17 mouse cellular contexts compared by ENCODE assay signal in genomic region chr4:129511413-129512096, GRCm38 (mm10). TPM values are rescaled to one million over a fixed set of nuclear protein-coding genes. Genes with fewer than 3 reads are reported as not detected.
DNase-seq lines count a peak whose midpoint lies in the region; ATAC-seq and TF ChIP-seq lines count a peak whose summit lies in the region.
"Had no signal": no experiment of that assay in that cellular context is flagged by ENCODE, and none has a peak within 500 bp of the region (broad histone marks: within the 10 kb centered on the region; RNA-seq: fewer than 3 reads in every experiment).

No protein-coding gene starts in this region.

- WGBS in hindbrain, embryonic 10.5 days, result 9% methylated on average over 6 of the region's 6 CpGs
- WGBS in midbrain, embryonic 14.5 days, result 9% methylated on average over 6 of the region's 6 CpGs

- no peak for TF ChIP-seq CTCF in gastrocnemius, adult 2 months (IDR thresholded peaks at IDR 0.05)

- no peak for DNase-seq in gastrocnemius, adult 2 months
- DNase-seq in gastrocnemius, adult 18-20 months (ENCODE audit: low spot score), result no peak
- DNase-seq in brain, adult 2 months (ENCODE audit: low read depth, low spot score), result peak; percentile 68
- DNase-seq in hindbrain, embryonic 10.5 days (ENCODE audit: low spot score), result peak; percentile 54
- peak; percentile 44 for DNase-seq in midbrain, embryonic 14.5 days
- no peak for DNase-seq in urinary bladder, postnatal 14 days (ENCODE audit: low spot score)
- no peak for DNase-seq in adrenal gland, adult (ENCODE audit: inconsistent age in 2 of 2, low spot score in 1 of 2)
- DNase-seq in layer of hippocampus, adult 8-10 months (ENCODE audit: low spot score in 2 of 2), result no peak
- DNase-seq: cerebellum, postnatal 36 days; gastrocnemius, postnatal 10 days; lung, adult 18-20 months had no signal

- peaks cover 22% of the 10 kb centered on the region for H3K36me3 ChIP-seq in hindbrain, embryonic 10.5 days
- peaks cover 16% of the 10 kb centered on the region for H3K36me3 ChIP-seq in midbrain, embryonic 14.5 days (ENCODE audit: control insufficient read depth, insufficient read depth, low read length)

- H3K27ac ChIP-seq in gastrocnemius, adult 2 months, result 0 out of 2 replicates have a peak overlapping the region, but pooled peaks have one; percentile 16
- peak overlapping the region; percentile 100 for H3K27ac ChIP-seq in hindbrain, embryonic 10.5 days
- peak overlapping the region; percentile 57 for H3K27ac ChIP-seq in midbrain, embryonic 14.5 days (replicated peaks; ENCODE audit: low read depth, low read length)

- no peak overlapping the region for H3K9ac ChIP-seq in midbrain, embryonic 14.5 days (replicated peaks; ENCODE audit: low read length)

- H3K9me3 ChIP-seq in hindbrain, embryonic 10.5 days, result no peaks in the 10 kb centered on the region
- no peaks in the 10 kb centered on the region for H3K9me3 ChIP-seq in midbrain, embryonic 14.5 days (ENCODE audit: control insufficient read depth, low read length)

- no peak overlapping the region for H3K4me2 ChIP-seq in midbrain, embryonic 14.5 days (ENCODE audit: low read length)

- peaks cover 73% of the 10 kb centered on the region for H3K4me1 ChIP-seq in hindbrain, embryonic 10.5 days (replicated peaks)
- H3K4me1 ChIP-seq in midbrain, embryonic 14.5 days (ENCODE audit: control insufficient read depth, insufficient read depth, low read length), result peaks cover 26% of the 10 kb centered on the region

- no peak overlapping the region for H3K4me3 ChIP-seq in gastrocnemius, adult 2 months
- H3K4me3 ChIP-seq in hindbrain, embryonic 10.5 days, result peak overlapping the region; percentile 26
- no peak overlapping the region for H3K4me3 ChIP-seq in midbrain, embryonic 14.5 days (replicated peaks; ENCODE audit: low read depth, low read length)

- intact Hi-C loops in gastrocnemius, adult 2 months (cut with DNase I), result no loop called here

- ATAC-seq in midbrain, embryonic 14.5 days (ENCODE audit: low FRiP score, low TSS enrichment), result no peak
- ATAC-seq: Patski had no signal

- H3K27me3 ChIP-seq in hindbrain, embryonic 10.5 days (ENCODE audit: insufficient read depth, poor library complexity, severe bottlenecking), result no peaks in the 10 kb centered on the region
- no peaks in the 10 kb centered on the region for H3K27me3 ChIP-seq in midbrain, embryonic 14.5 days (ENCODE audit: control insufficient read depth, insufficient read depth, low read length)
- H3K27me3 ChIP-seq: Patski had no signal

RNA-seq across cellular contexts. Expression of gene Marcksl1, which starts 1.8 kb away (rescaled TPM):
- total RNA-seq in gastrocnemius, adult 2 months (2021), result 1 to 10 TPM in 1 of 2 experiments, under 1 TPM in 1; 0.69 to 1.1 TPM
- 1 to 10 TPM in 1 of 2 experiments, under 1 TPM in 1; 0.64 to 1.1 TPM for total RNA-seq in gastrocnemius, adult 18-20 months (2021)
- polyA plus RNA-seq in hindbrain, embryonic 10.5 days (2016; fragmentation: Nextera tagmentation; extraction: Ambion mirVana), result 1,645 and 2,027 TPM in 2 replicates
- polyA plus RNA-seq in midbrain, embryonic 14.5 days (2014; fragmentation: Nextera tagmentation; extraction: Ambion mirVana), result 1,591 and 1,713 TPM in 2 replicates
- 10 to 100 TPM; 55.9 to 79.7 (median 68.7) TPM for total RNA-seq in layer of hippocampus, adult 8-10 months (2022)

RNA-seq across cellular contexts. Expression of gene Fam229a, which starts 20.6 kb away (rescaled TPM):
- total RNA-seq in gastrocnemius, adult 2 months (2021), result not detected
- not detected for total RNA-seq in gastrocnemius, adult 18-20 months (2021)
- polyA plus RNA-seq in hindbrain, embryonic 10.5 days (2016; fragmentation: Nextera tagmentation; extraction: Ambion mirVana), result 0.41 TPM in 1 of 2 replicates, not detected in the other
- 0.69 TPM in 1 of 2 replicates, not detected in the other for polyA plus RNA-seq in midbrain, embryonic 14.5 days (2014; fragmentation: Nextera tagmentation; extraction: Ambion mirVana)
- total RNA-seq in layer of hippocampus, adult 8-10 months (2022), result not detected
- total RNA-seq: adrenal gland, postnatal 4 days; gastrocnemius, postnatal 10 days; layer of hippocampus, postnatal 25 days; monocyte, adult 5-6 weeks had no signal
- polyA plus RNA-seq: C2C12; Patski; stomach, embryonic 16.5 days had no signal

RNA-seq across cellular contexts. Expression of gene Tssk3, which starts 20.7 kb away (rescaled TPM):
- not detected for total RNA-seq in gastrocnemius, adult 2 months (2021)
- total RNA-seq in gastrocnemius, adult 18-20 months (2021), result not detected
- not detected in 2 replicates for polyA plus RNA-seq in hindbrain, embryonic 10.5 days (2016; fragmentation: Nextera tagmentation; extraction: Ambion mirVana)
- polyA plus RNA-seq in midbrain, embryonic 14.5 days (2014; fragmentation: Nextera tagmentation; extraction: Ambion mirVana), result 0.38 and 0.74 TPM in 2 replicates
- under 1 TPM in 3 of 4 experiments, not detected in 1; 0.25 to 0.29 (median 0.25) TPM for total RNA-seq in layer of hippocampus, adult 8-10 months (2022)
- total RNA-seq: adrenal gland, postnatal 4 days; gastrocnemius, postnatal 10 days; layer of hippocampus, postnatal 25 days; monocyte, adult 5-6 weeks had no signal
- polyA plus RNA-seq: C2C12; Patski; stomach, embryonic 16.5 days had no signal

RNA-seq across cellular contexts. Expression of gene Hdac1, which starts 31.0 kb away (rescaled TPM):
- 10 to 100 TPM in 1 of 2 experiments, 1 to 10 TPM in 1; 9.1 to 10.6 TPM for total RNA-seq in gastrocnemius, adult 2 months (2021)
- total RNA-seq in gastrocnemius, adult 18-20 months (2021), result 1 to 10 TPM; 7.7 to 8.2 TPM
- 241 and 286 TPM in 2 replicates for polyA plus RNA-seq in hindbrain, embryonic 10.5 days (2016; fragmentation: Nextera tagmentation; extraction: Ambion mirVana)
- polyA plus RNA-seq in midbrain, embryonic 14.5 days (2014; fragmentation: Nextera tagmentation; extraction: Ambion mirVana), result 73.6 and 101 TPM in 2 replicates
- total RNA-seq in layer of hippocampus, adult 8-10 months (2022), result 10 to 100 TPM; 37.7 to 48.1 (median 44.5) TPM

RNA-seq across cellular contexts. Expression of gene Bsdc1, which starts 50.2 kb away (rescaled TPM):
- total RNA-seq in gastrocnemius, adult 2 months (2021), result 10 to 100 TPM; 34.8 to 36.4 TPM
- 10 to 100 TPM; 36.4 to 41.2 TPM for total RNA-seq in gastrocnemius, adult 18-20 months (2021)
- 22.2 and 24.8 TPM in 2 replicates for polyA plus RNA-seq in hindbrain, embryonic 10.5 days (2016; fragmentation: Nextera tagmentation; extraction: Ambion mirVana)
- 31.4 and 35.7 TPM in 2 replicates for polyA plus RNA-seq in midbrain, embryonic 14.5 days (2014; fragmentation: Nextera tagmentation; extraction: Ambion mirVana)
- 10 to 100 TPM; 57.4 to 64.9 (median 62.5) TPM for total RNA-seq in layer of hippocampus, adult 8-10 months (2022)

Comparison
In these comparisons a context has a peak if more than half of its experiments do, and no peak if none do; other contexts are left out.
1. DNase-seq: peak in brain, adult 2 months (single experiment), hindbrain, embryonic 10.5 days (single experiment) and midbrain, embryonic 14.5 days (single experiment); none in gastrocnemius, adult 2 months (single experiment), gastrocnemius, adult 18-20 months (single experiment), urinary bladder, postnatal 14 days (single experiment), adrenal gland, adult (0 of 2) and layer of hippocampus, adult 8-10 months (0 of 2).
2. H3K27ac ChIP-seq: peak in every context shown above with its lines; median percentile 100 in hindbrain, embryonic 10.5 days; 57 in midbrain, embryonic 14.5 days; 16 in gastrocnemius, adult 2 months.
3. RNA of gene Marcksl1, which starts 1.8 kb away (total RNA-seq): 55.9 to 79.7 TPM in layer of hippocampus, adult 8-10 months; 0.64 to 1.1 TPM in gastrocnemius, adult 18-20 months and 0.69 to 1.1 TPM in gastrocnemius, adult 2 months; every median in the first group is over 10 times any median in the second.